Mouse (Mus musculus) liver, embryonic 16.5 days (tissue): ENCODE data around the gene Copz2. TPM values are rescaled to one million over a fixed set of nuclear protein-coding genes. Genes with fewer than 3 reads are reported as not detected.
"Not testable (repeated sequence)": the region's sequence is repeated elsewhere in the genome, so short reads cannot be mapped to it uniquely, and the experiment has no call there.

Experiments used
- ATAC-seq: fragments of 200-750 bp; cut with Nextera tagmentation; 2 replicates; pipeline ENCODE4 v1.8.0; 2017; ENCODE audit warnings: low read depth, mild to moderate bottlenecking, moderate number of reproducible peaks, moderate library complexity
- H3K27ac ChIP-seq: fragments of 300-500 bp; sonication (generic); 2 replicates; pipeline ENCODE4 v1.5.1; 2014; ENCODE audit warnings: mild to moderate bottlenecking, low read length
- H3K27me3 ChIP-seq: fragments of 300-500 bp; sonication (generic); 2 replicates; pipeline ENCODE4 v1.6.1; 2014; ENCODE audit warnings: low read depth, low read length, mixed read lengths; ENCODE audit not compliant: control insufficient read depth, insufficient read depth
- H3K36me3 ChIP-seq: fragments of 300-500 bp; sonication (generic); 2 replicates; pipeline ENCODE4 v1.6.1; 2014; ENCODE audit warnings: mild to moderate bottlenecking; ENCODE audit not compliant: control insufficient read depth, insufficient read depth
- H3K4me1 ChIP-seq: fragments of 300-500 bp; sonication (generic); 2 replicates; pipeline ENCODE4 v1.6.1; 2014; ENCODE audit warnings: low read depth, low read length, mixed read lengths; ENCODE audit not compliant: control insufficient read depth
- H3K4me2 ChIP-seq: fragments of 300-500 bp; sonication (generic); 2 replicates; pipeline ENCODE4 v1.6.1; 2014; ENCODE audit warnings: low read depth, low read length, mixed read lengths
- H3K4me3 ChIP-seq: fragments of 300-500 bp; sonication (generic); 2 replicates; pipeline ENCODE4 v1.5.1; 2014; ENCODE audit warnings: low read depth, mild to moderate bottlenecking, low read length
- H3K9ac ChIP-seq: fragments of 300-500 bp; sonication (generic); 2 replicates; pipeline ENCODE4 v1.6.1; 2014; ENCODE audit warnings: low read depth, low read length
- H3K9me3 ChIP-seq: fragments of 300-500 bp; sonication (generic); replicated peaks from 2 replicates; pipeline ENCODE4 v1.6.1; 2016; ENCODE audit warnings: low read length; ENCODE audit not compliant: control insufficient read depth
- WGBS: fragments of 180-500 bp; shearing (Covaris S2); extraction: QIAGEN DNeasy Blood & Tissue Kit; methylation state at CpG from one replicate; pipeline ENCODE4 v1.1.7; 2014; ENCODE audit not compliant: insufficient replicate concordance; 5-methylcytosine and 5-hydroxymethylcytosine counted together
- polyA plus RNA-seq: library from polyadenylated mRNA; unstranded; fragments of >200 nt; fragmentation: Nextera tagmentation; extraction: Ambion mirVana; gene quantifications from 2 replicates; pipeline ENCODE4 v1.2.1, GENCODE M21; 2015

The Copz2 gene
- 24.0 and 25.7 TPM in 2 replicates for polyA plus RNA-seq

- Histone ChIP-seq H3K9me3 (no peaks in the 10 kb centered on the region), H3K4me2 (peak within 1 kb of the TSS; percentile 62), H3K4me1 (no peaks in the 10 kb centered on the region), H3K27ac (no peak within 1 kb of the TSS), H3K9ac (peak within 1 kb of the TSS; percentile 55), H3K27me3 (peaks cover 15% of the 10 kb centered on the region), H3K36me3 (no peaks in the 10 kb centered on the region), H3K4me3 (peak within 1 kb of the TSS; percentile 60)
- 1% methylated on average over 58 of the region's 60 CpGs for WGBS
- ATAC-seq: peak; percentile 76
Measured at GRCm38 (mm10) chr11:96849681-96850467, at the start of gene Copz2. Gene Copz2 (plus strand): TSS chr11:96849870.

- WGBS: 72% methylated on average over 5 of the region's 5 CpGs
- no peaks in the 10 kb centered on the region for H3K27me3 ChIP-seq
- no peak overlapping the region for H3K9ac ChIP-seq
- no peaks in the 10 kb centered on the region for H3K9me3 ChIP-seq
- no peak overlapping the region for H3K4me3 ChIP-seq
- H3K27ac ChIP-seq: no peak overlapping the region
- peaks cover 52% of the 10 kb centered on the region for H3K36me3 ChIP-seq
- no peaks in the 10 kb centered on the region for H3K4me1 ChIP-seq
- ATAC-seq: no peak
- no peak overlapping the region for H3K4me2 ChIP-seq
Measured at GRCm38 (mm10) chr11:96805606-96806005, 44.1 kb upstream of the Copz2 start.

GRCm38 (mm10) chr11:96808066-96808465 is 41.6 kb upstream of the Copz2 start:
- Histone ChIP-seq H3K4me1 (no peaks in the 10 kb centered on the region), H3K4me3 (no peak overlapping the region), H3K9me3 (no peaks in the 10 kb centered on the region), H3K9ac (no peak overlapping the region), H3K4me2 (no peak overlapping the region), H3K36me3 (peaks cover 35% of the 10 kb centered on the region), H3K27ac (no peak overlapping the region), H3K27me3 (no peaks in the 10 kb centered on the region)
- no peak for ATAC-seq
- WGBS: 29% methylated on average over 1 of the region's 1 CpGs

DNA sequence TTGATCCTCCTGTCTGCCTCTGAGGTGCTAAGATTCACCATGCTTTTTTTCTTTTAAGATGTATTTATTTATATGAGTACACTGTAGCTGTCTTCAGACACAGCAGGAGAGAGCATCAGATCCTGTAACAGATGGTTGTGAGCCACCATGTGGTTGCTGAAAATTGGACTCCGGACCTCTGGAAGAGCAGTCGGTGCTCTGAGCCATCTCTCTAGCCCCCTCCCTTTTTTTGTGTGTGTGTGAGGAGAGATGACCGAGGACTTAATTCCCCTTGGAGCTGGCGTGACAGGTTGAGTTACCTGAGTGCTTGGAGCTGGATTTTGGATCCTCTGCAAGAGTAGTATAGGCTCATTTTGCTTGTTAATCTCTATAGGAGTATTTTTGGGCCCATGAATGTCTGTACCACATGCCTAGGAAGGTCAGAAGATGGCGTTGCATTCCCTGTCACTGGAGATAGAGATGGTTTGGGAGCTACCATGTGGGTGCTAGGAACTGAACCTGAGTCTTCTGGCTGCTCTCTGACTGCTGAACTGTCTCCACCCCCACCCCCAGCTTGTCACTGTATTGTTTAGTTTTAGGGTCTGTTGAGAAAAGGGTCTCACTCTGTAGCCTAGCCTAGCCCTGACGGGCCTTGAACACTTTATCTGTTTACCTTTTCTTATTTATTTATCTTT is 40.0 kb upstream of the Copz2 start:
- Histone ChIP-seq H3K36me3 (peaks cover 28% of the 10 kb centered on the region), H3K4me1 (no peaks in the 10 kb centered on the region), H3K4me2 (no peak overlapping the region), H3K9me3 (no peaks in the 10 kb centered on the region), H3K4me3 (no peak overlapping the region), H3K9ac (no peak overlapping the region), H3K27ac (no peak overlapping the region), H3K27me3 (no peaks in the 10 kb centered on the region)
- 87% methylated on average over 6 of the region's 6 CpGs for WGBS
- ATAC-seq: no peak

DNA sequence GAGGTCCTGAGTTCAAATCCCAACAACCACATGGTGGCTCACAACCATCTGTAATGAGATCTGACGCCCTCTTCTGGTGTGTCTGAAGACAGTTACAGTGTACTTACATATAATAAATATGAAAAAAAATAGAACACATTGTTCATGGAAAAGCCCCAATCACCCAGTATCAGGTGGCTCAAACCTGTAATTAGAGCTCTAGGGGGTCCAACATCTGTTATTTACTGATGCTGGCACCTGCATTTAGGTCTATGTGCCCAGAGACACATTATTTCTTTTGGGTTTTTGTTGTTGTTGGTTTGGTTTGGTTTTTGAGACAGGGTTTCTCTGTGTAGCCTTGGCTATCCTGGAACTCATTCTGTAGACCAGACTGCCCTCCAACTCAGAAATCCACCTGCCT is 38.5 kb upstream of the Copz2 start:
- H3K27ac ChIP-seq, H3K4me2 ChIP-seq, H3K9me3 ChIP-seq, ATAC-seq, H3K4me3 ChIP-seq, H3K27me3 ChIP-seq, H3K4me1 ChIP-seq, H3K9ac ChIP-seq: not testable (repeated sequence)
- H3K36me3 ChIP-seq: peaks cover 30% of the 10 kb centered on the region
- 82% methylated on average over 1 of the region's 1 CpGs for WGBS

- WGBS: 81% methylated on average over 4 of the region's 4 CpGs
- Histone ChIP-seq H3K27ac (no peak overlapping the region), H3K4me3 (no peak overlapping the region), H3K27me3 (no peaks in the 10 kb centered on the region), H3K9ac (no peak overlapping the region), H3K9me3 (no peaks in the 10 kb centered on the region), H3K4me2 (no peak overlapping the region), H3K4me1 (no peaks in the 10 kb centered on the region), H3K36me3 (peaks cover 37% of the 10 kb centered on the region)
- no peak for ATAC-seq
Measured at GRCm38 (mm10) chr11:96813455-96813854, 36.2 kb upstream of the Copz2 start.

GRCm38 (mm10) chr11:96813920-96814319 is 35.8 kb upstream of the Copz2 start:
- no peak overlapping the region for H3K4me3 ChIP-seq
- no peaks in the 10 kb centered on the region for H3K9me3 ChIP-seq
- H3K4me2 ChIP-seq: no peak overlapping the region
- H3K9ac ChIP-seq: no peak overlapping the region
- WGBS: 83% methylated on average over 5 of the region's 5 CpGs
- no peak for ATAC-seq
- peaks cover 34% of the 10 kb centered on the region for H3K36me3 ChIP-seq
- no peaks in the 10 kb centered on the region for H3K27me3 ChIP-seq
- no peak overlapping the region for H3K27ac ChIP-seq
- H3K4me1 ChIP-seq: no peaks in the 10 kb centered on the region

GRCm38 (mm10) chr11:96814443-96814842 is 35.2 kb upstream of the Copz2 start:
- H3K27me3 ChIP-seq: no peaks in the 10 kb centered on the region
- no peak overlapping the region for H3K27ac ChIP-seq
- ATAC-seq: no peak
- WGBS: 73% methylated on average over 2 of the region's 2 CpGs
- no peak overlapping the region for H3K4me2 ChIP-seq
- no peak overlapping the region for H3K4me3 ChIP-seq
- H3K36me3 ChIP-seq: peaks cover 34% of the 10 kb centered on the region
- no peak overlapping the region for H3K9ac ChIP-seq
- H3K9me3 ChIP-seq: no peaks in the 10 kb centered on the region
- H3K4me1 ChIP-seq: no peaks in the 10 kb centered on the region

DNA sequence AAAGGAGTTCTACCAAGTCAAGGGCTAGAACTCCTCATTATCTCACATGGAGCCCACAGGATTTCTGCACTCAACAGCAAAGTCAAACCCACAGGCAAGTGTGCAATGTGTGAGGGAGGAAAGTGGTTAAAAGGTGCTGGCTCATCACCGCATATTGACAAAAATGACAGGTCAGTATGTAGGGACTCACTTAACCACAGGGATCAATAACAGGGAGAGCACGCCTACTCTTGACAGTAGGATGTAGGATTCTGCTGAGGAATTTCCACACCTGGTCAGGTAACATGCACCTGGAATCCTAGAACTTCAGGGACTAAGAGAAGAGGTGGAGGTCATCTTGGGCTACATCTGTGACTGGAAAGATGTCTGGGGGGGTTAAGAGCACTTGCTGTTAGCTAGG is 33.8 kb upstream of the Copz2 start:
- Histone ChIP-seq H3K4me2 (no peak overlapping the region), H3K4me1 (no peaks in the 10 kb centered on the region), H3K27me3 (no peaks in the 10 kb centered on the region), H3K9me3 (no peaks in the 10 kb centered on the region), H3K27ac (no peak overlapping the region), H3K4me3 (no peak overlapping the region), H3K9ac (no peak overlapping the region), H3K36me3 (peaks cover 40% of the 10 kb centered on the region)
- no peak for ATAC-seq
- 87% methylated on average over 2 of the region's 2 CpGs for WGBS
